Mouse (Mus musculus) R1 (cell line): ENCODE data around the gene Olfr133.
A peak's percentile ranks its signal among the peaks of the same experiment; 100 is the strongest.

Source experiments
- DNase-seq: peaks from one replicate; pipeline ENCODE4 v3.0.0-alpha.2; 2018; ENCODE audit warnings: low read depth, low spot score

Olfr133 gene

DNA sequence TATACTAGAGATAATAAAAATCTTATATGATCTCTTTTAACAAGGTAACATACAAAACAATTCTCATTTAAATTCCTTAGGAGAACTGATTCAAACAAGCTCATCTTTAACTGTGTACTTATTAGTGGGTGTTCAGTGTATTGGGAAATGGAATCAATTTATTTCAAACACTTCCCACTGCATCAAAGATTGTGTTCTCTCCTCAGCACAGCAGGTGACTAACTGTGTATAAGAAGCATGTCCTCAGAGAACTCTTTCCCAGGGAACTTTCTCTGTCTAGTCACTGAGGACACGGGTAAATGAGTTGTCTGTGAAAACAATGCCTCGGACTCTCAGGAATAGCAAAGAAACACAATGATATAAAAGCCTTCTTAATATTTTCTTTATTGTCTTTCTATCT lies at the start of gene Olfr133:
Gene Olfr133 (plus strand): TSS at position 301 of the 400 bp plus-strand sequence.
- no peak for DNase-seq

- peak; percentile 83 for DNase-seq
Measured at GRCm38 (mm10) chr17:38124199-38124598, 20.9 kb upstream of the Olfr133 start.

DNA sequence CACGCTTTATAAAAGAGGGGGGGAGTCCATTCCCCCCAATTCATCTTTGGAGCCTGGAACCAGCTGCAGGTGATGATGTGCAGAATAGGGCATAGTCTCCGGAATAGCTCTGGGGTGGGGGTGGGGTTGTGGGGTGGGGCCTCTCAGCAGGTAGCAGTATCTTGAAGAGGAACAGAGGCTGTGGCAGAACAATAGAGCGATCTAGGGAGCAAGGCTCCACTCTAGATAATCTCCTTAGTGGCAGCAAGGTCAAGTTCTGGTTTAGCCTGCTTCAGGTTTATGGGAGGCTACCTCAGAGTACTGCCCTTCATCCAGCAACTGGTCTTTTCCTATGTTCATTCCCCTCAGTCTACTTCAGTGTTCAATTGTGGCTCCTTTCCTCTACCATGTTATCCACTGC lies 19.7 kb upstream of the Olfr133 start:
- peak; percentile 73 for DNase-seq

- DNase-seq = no peak
Measured at GRCm38 (mm10) chr17:38134426-38134825, 10.7 kb upstream of the Olfr133 start, which contains the start of gene Olfr132. TSS of gene Olfr132 (minus strand) at chr17:38134526.

DNA sequence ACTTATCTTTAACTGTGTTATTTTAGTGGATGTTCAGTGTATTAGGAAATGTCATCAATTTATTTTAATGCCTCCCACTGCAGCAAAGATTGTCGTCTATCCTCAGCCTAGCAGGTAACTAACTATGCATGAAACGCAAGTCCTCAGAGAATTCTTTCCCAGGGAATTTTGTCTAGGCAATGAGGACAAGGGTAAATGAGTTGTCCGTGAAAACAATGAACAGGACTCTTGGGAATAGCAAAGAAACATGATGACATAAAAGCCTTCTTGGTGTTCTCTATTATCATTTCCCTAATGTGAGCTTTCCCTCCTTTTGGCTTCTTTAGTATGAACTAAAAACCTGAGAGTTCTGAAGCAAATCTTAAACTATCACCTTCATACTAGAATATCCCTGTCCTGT lies 26.0 kb downstream of the Olfr133 start, which contains the start of gene Olfr134:
Gene Olfr134 (plus strand): TSS at position 301 of the 400 bp plus-strand sequence.
- DNase-seq = no peak
